Mouse (Mus musculus) Patski (cell line): Measurements from ENCODE around the gene Atg14. TPM values are rescaled to one million over a fixed set of nuclear protein-coding genes. Genes with fewer than 3 reads are reported as not detected.

Experiments
- ATAC-seq: fragments of 100-300 bp; one replicate; pipeline ENCODE4 v1.8.0; 2021
- CTCF ChIA-PET: fragments of 350-600 bp; sonication (Branson Sonifier 250); formaldehyde crosslinking; loops from one replicate; lab custom pipeline; 2022; ENCODE audit warnings: inconsistent platforms; lab: Charles Lee
- POLR2A ChIA-PET: fragments of 350-600 bp; sonication (Branson Sonifier 250); formaldehyde crosslinking; loops from one replicate; lab custom pipeline; 2022; ENCODE audit warnings: antibody characterized with exemption, inconsistent platforms; lab: Charles Lee
- DNase-seq: peaks from one replicate; pipeline ENCODE4 v3.0.0-alpha.2; 2011; ENCODE audit warnings: low read depth, low spot score
- H3K27me3 ChIP-seq: fragments of 371-371 bp; one replicate; pipeline ENCODE4 v1.5.1; 2021
- CTCF ChIP-seq: fragments of 100-300 bp; IDR thresholded peaks from one replicate; pipeline ENCODE4 v1.5.1; 2021
- in situ Hi-C: fragments of 300-500 bp; cut with MboI; formaldehyde crosslinking; loops from 3 replicates; pipeline ENCODE4 v1.11.1; 2018; ENCODE audit warnings: low pct_unique_long_range_greater_than_20kb, mixed read lengths
- polyA plus RNA-seq: library from polyadenylated mRNA; unstranded; gene quantifications from one replicate; pipeline ENCODE4 v1.2.3, GENCODE M21; 2021

Gene Atg14
- polyA plus RNA-seq, 1 experiment from 2014 or later = 11.9 TPM

DNA sequence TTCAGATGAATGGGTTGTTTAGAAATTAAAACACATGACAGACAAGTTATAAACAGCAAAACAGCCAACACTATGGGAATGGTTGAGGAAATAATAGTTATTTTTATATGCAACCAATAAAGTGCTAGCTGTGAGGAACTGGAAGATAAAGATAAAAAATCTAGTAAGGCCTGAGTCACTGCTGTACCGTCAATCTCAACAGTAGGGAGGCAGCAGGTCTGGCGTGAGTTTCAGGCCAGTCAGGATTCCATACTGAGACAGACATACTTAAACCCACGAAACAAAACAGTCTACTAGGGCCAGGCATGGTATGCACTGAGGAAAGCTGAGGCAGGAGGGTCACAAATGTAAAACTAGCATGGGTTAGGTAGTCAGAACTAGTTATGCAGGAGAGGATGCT is 42.2 kb downstream of the Atg14 start:
- in situ Hi-C loops = loop anchor here (5.0 kb wide), 1 partner anchor 56 kb away; no protein-coding TSS in a partner anchor
- H3K27me3 ChIP-seq = no peaks in the 10 kb centered on the region
- TF ChIP-seq CTCF = no peak
- DNase-seq = no peak
- POLR2A ChIA-PET = no interaction called here
- no peak for ATAC-seq
- CTCF ChIA-PET = interaction anchor here (0.6 to 1.2 kb wide), 4 partner anchors 10 to 64 kb away, joined by 3 to 5 read pairs (median 3); no protein-coding TSS in a partner anchor

DNA sequence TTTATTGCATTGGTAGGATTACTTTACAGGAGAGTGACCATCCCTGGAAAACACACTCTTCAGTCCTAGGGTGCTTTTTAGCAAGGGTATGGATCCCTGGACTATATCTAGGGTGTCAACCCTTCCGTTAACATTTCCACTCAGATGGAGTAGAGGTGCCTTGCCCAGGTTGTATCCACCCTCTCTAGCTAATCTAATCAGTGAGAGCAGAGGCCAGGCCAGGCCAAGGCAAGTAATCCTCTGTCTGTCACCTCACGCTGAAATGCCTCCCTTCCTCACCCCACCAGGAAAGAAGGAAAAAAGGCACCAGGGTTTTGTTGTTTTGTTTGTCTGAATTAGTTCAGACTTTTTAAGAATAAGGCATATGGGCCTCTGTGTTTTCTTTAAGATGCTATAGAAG is 42.6 kb downstream of the Atg14 start:
- DNase-seq (no peak), ATAC-seq (no peak)
- H3K27me3 ChIP-seq = no peaks in the 10 kb centered on the region
- no peak for TF ChIP-seq CTCF
- in situ Hi-C loops = loop anchor here (5.0 kb wide), 1 partner anchor 56 kb away; no protein-coding TSS in a partner anchor
- POLR2A ChIA-PET = no interaction called here
- CTCF ChIA-PET = interaction anchor here (1.1 to 1.3 kb wide), 2 partner anchors 55 to 56 kb away, joined by 3 to 4 read pairs; no protein-coding TSS in a partner anchor

DNA sequence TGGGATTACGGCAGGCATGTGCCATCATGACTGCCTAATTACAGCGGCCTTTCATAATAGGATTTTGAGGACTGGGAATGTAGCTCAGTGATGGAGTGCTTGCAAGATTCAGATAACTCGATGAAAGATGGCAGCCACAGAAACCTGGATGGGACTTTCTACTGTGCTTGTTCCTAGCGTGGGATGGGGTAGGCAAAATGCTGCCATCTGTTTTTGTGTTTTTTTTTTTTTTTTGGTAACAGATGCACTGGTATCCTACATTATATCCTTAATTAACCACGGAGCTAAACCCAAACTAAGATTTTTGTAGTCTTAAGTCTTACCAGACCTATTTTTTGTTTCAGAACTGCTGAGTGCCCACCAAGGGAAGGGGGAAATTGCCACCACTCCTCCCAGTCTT is 44.6 kb downstream of the Atg14 start:
- TF ChIP-seq CTCF = no peak
- in situ Hi-C loops = loop anchor here (5.0 kb wide), 1 partner anchor 54 kb away; no protein-coding TSS in a partner anchor
- POLR2A ChIA-PET = no interaction called here
- DNase-seq (no peak), ATAC-seq (no peak)
- H3K27me3 ChIP-seq = no peaks in the 10 kb centered on the region
- CTCF ChIA-PET = no interaction called here

DNA sequence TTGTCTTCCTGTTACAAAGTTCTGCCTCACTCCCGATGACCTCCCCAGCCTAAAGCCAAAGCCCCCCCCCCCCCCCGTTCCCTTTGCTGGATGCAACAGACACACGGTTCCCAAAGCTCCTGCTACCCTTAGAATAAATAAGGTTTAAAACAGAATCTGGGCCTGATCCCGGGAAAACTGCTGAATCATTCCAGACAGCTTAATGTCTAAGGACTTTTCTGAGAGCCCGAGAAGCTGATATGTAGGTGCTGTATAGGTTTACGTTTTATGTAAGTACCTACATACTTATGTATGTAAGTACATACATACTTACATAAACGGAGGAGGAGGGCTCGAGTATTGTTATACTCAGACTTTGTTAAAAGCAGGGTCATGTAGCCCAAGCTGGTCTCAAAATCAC is 45.1 kb downstream of the Atg14 start:
- ChIA-PET CTCF (interaction anchor here (0.8 to 0.9 kb wide), 2 partner anchors 9 to 54 kb away, joined by 3 read pairs; no protein-coding TSS in a partner anchor), POLR2A (no interaction called here)
- no peak for ATAC-seq
- no peak for TF ChIP-seq CTCF
- in situ Hi-C loops = loop anchor here (5.0 kb wide), 1 partner anchor 53 kb away; no protein-coding TSS in a partner anchor
- no peak for DNase-seq
- H3K27me3 ChIP-seq = no peaks in the 10 kb centered on the region

DNA sequence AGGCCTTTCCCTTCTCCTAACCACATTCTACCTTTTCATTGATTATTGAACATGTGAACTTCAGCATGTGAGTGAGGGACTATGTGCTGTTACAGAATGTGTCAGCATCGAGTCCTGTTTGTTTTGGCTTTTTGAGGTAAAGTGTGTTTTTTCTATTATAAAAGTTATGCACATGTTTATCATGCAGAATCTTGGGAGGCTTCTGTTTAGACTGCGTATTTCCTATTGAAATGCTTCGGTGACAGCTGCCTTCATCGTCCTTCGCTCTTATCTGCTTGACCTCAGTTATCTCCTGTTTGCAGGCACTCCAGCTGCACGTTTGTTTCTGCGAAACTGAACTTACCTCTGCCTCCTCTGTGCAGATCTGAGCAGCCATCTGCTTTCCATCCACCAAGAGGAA is 48.1 kb downstream of the Atg14 start:
- POLR2A ChIA-PET = interaction anchor here (0.7 kb wide), 1 partner anchor 49 kb away, joined by 3 read pairs; no protein-coding TSS in a partner anchor
- no peak for TF ChIP-seq CTCF
- H3K27me3 ChIP-seq = no peaks in the 10 kb centered on the region
- CTCF ChIA-PET = no interaction called here
- in situ Hi-C loops = no loop called here
- ATAC-seq (no peak), DNase-seq (no peak)

DNA sequence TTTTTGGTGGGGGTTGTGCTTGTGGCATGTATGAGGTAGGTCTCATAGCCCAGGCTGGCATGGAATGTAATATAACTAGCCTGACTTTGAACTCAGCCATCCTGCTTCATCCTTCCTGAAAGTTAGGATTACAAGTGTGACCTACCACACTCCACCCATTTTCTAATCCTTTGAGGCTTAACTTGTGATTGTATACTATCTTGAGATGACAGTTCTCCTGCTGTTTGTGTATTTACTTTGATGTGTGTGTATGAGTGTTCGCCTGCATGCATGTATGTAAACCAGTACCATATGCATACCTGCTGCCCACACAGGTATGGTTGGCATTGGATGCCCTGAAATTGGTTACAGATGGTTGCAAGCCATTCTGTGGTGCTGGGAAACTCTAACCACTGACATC is 48.8 kb downstream of the Atg14 start:
- POLR2A ChIA-PET = no interaction called here
- TF ChIP-seq CTCF = no peak
- H3K27me3 ChIP-seq = no peaks in the 10 kb centered on the region
- CTCF ChIA-PET = no interaction called here
- ATAC-seq = no peak
- in situ Hi-C loops = no loop called here
- DNase-seq = no peak

DNA sequence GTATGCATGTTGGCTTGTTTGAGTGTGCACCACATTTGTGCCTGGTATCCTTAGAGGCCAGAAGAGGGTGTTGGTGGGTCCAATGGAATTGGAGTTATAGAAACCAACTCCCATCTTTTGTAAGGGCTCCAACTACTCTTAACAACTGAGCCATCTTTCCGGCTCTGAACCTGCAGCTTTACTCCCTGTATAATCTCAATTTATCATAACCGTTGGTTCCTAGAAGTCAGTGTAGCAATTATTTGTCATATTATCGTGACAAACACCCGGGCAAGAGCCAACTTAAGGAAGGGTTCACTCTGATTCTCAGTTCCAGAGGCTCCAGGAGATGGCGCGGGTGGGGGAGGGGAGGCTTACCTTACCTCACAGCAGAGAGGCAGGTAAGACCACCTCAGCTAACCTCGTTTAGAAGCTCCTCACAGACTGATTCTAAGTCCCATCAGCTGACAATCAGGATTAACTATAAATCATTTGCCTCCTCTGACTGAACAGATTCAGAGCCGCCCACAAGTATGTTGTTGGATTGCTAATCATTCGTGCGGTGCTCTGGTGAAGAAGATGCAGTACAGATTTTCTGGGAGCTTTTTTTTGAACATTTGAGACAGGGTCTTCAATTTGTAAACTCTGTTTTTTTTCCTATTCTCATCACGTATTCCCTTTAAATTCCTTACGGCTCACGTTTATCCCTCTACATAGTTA is 49.5 kb downstream of the Atg14 start:
- no peak for TF ChIP-seq CTCF
- in situ Hi-C loops = no loop called here
- ATAC-seq = no peak
- no peaks in the 10 kb centered on the region for H3K27me3 ChIP-seq
- DNase-seq = no peak
- ChIA-PET CTCF (interaction anchor here (1.6 kb wide), 1 partner anchor 49 kb away, joined by 5 read pairs; no protein-coding TSS in a partner anchor), POLR2A (no interaction called here)

DNA sequence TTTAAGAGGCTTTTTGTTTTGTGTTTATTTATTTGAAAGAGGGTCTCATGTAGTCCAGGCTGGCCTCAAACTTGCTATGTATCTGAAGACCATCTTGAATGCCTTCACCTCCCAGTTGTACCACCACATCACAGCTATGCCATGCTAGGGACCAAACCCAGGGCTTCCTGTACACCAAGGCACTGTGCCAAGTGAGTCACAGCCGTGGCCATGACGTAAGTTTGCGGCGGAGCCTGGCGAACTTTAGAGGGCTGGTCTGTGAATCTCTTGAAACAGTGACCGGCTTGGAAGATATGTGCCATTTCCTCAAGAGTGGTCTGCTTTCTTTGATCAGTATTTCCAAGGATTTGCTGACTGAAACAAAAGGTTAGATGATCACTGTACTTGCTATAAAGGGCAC is 51.8 kb downstream of the Atg14 start:
- TF ChIP-seq CTCF = no peak
- no peak for DNase-seq
- ChIA-PET POLR2A (no interaction called here), CTCF (interaction anchor here (1.0 to 1.3 kb wide), 3 partner anchors 8 to 16 kb away, joined by 3 to 4 read pairs (median 3); no protein-coding TSS in a partner anchor)
- no peaks in the 10 kb centered on the region for H3K27me3 ChIP-seq
- peak; percentile 21 for ATAC-seq
- in situ Hi-C loops = no loop called here

DNA sequence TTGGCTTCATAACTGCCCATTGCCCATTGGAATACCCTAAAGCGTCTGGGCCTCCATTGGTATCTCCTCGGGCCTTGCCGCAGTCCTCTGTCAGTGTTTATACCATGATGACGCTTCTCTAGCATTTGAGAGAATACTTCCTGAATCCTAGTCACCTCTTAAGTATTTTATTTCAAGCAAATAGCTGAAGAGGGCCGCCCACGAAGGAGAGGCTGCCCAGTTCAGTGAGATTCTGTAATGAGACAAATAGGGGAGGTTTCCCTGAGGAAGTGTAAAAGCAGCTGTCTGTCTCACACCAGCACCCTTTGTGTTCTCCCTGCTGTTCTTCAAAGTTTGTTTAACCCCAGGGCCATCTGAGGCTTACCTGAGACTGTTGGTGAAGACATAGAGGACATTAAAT is 53.7 kb downstream of the Atg14 start:
- no peaks in the 10 kb centered on the region for H3K27me3 ChIP-seq
- CTCF ChIA-PET = interaction anchor here (1.2 to 1.4 kb wide), 2 partner anchors 19 to 181 kb away, joined by 3 read pairs; no protein-coding TSS in a partner anchor
- ATAC-seq (no peak), DNase-seq (no peak)
- POLR2A ChIA-PET = no interaction called here
- in situ Hi-C loops = no loop called here
- TF ChIP-seq CTCF = no peak

DNA sequence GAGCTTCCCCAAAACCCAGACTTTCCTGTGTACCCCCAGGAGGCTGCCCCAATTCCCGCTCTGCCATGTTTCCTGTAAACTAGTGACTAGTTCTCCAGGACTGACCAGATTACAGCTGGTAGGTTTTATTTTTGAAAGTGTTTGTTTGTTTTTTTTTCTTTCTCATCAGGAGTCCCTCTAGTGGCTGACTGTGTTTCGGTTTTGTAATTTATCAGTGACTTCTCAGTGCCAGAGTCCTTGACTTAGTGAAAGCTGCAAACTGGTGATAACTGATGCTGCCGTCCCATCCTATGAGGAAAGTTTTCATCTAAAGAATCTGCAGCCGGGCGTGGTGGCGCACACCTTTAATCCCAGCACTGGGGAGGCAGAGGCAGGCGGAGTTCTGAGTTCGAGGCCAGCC is 54.8 kb downstream of the Atg14 start:
- ChIA-PET CTCF (interaction anchor here (0.9 to 2.4 kb wide), 7 partner anchors 11 to 180 kb away, joined by 3 to 6 read pairs (median 3); no protein-coding TSS in a partner anchor), POLR2A (no interaction called here)
- no peaks in the 10 kb centered on the region for H3K27me3 ChIP-seq
- ATAC-seq = no peak
- in situ Hi-C loops = no loop called here
- TF ChIP-seq CTCF = peak; percentile 13
- no peak for DNase-seq
